9 mouse cellular contexts compared by ENCODE assay signal in the genomic region with DNA sequence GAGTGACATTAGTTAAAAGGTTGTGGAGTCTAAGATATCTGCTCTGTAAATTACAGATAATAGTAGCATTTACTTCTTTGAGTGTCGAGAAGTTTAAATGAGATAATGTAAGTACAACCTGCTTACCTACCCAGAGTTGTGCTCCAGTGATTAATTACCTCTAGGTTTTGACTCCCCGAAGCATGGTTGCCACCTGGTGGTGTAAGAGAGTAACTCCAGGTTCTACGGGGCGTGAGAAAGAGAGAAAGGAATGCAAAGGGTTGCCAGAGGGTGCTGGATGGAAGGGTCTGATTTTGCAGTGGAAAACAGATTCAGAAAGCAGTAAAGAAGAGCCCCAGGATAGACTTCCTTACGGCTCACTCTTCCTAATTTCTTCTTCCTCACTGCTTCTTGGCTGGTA.
DNase-seq lines count a peak whose midpoint lies in the region; TF ChIP-seq lines count a peak whose summit lies in the region.
"Had no signal": no experiment of that assay in that cellular context is flagged by ENCODE, and none has a peak within 500 bp of the region (broad histone marks: within the 10 kb centered on the region; RNA-seq: fewer than 3 reads in every experiment).

No protein-coding gene starts in this region.

- intact Hi-C loops in left cerebral cortex, adult 2 months (cut with DNase I), result loop anchor here (1.0 to 5.0 kb wide), 6 partner anchors 74 to 487 kb away; a partner anchor contains a TSS
- intact Hi-C loops in left cerebral cortex, postnatal 14 days (cut with DNase I), result loop anchor here (1.0 kb wide), 2 partner anchors 78 to 171 kb away; no protein-coding TSS in a partner anchor

- no peak overlapping the region for H3K4me3 ChIP-seq in left cerebral cortex, adult 2 months
- H3K4me3 ChIP-seq: midbrain, embryonic 12.5 days had no signal

- peak; percentile 9 for DNase-seq in adrenal gland, adult 2 months
- DNase-seq in adrenal gland, adult 18-20 months (ENCODE audit: low spot score in 2 of 2), result no peak
- DNase-seq in left cerebral cortex, adult 2 months (ENCODE audit: extremely low spot score in 1 of 2, low spot score in 2 of 2), result peak; percentile 51 to 53
- no peak for DNase-seq in left cerebral cortex, adult 11 months (ENCODE audit: low spot score)
- peak; percentile 66 for DNase-seq in ZHBTc4 (ENCODE audit: low read depth, low spot score)
- DNase-seq in frontal cortex, postnatal 14 days (ENCODE audit: low spot score in 2 of 2), result peak; percentile 13 to 42
- DNase-seq in left cerebral cortex, postnatal 14 days (ENCODE audit: low spot score in 2 of 2), result peak; percentile 57 to 72
- DNase-seq in MN1 (ENCODE audit: low spot score), result no peak

- no peak overlapping the region for H3K27ac ChIP-seq in left cerebral cortex, adult 2 months
- H3K27ac ChIP-seq: midbrain, embryonic 12.5 days had no signal

- TF ChIP-seq CTCF in left cerebral cortex, adult 2 months (IDR thresholded peaks at IDR 0.05), result peak; percentile 83

Comparison
In these comparisons a context has a peak if more than half of its experiments do, and no peak if none do; other contexts are left out.
1. DNase-seq: peak in adrenal gland, adult 2 months (single experiment), left cerebral cortex, adult 2 months (2 of 2), ZHBTc4 (single experiment), frontal cortex, postnatal 14 days (2 of 2) and left cerebral cortex, postnatal 14 days (2 of 2); none in adrenal gland, adult 18-20 months (0 of 2), left cerebral cortex, adult 11 months (single experiment) and MN1 (single experiment).